Mouse (Mus musculus): Measurements from ENCODE around the gene Galnt16. TPM values are rescaled to one million over a fixed set of nuclear protein-coding genes. Genes with fewer than 3 reads are reported as not detected.

The Galnt16 gene
- polyA plus RNA-seq, 1 experiment from 2014 or later = 19.9 TPM

DNA sequence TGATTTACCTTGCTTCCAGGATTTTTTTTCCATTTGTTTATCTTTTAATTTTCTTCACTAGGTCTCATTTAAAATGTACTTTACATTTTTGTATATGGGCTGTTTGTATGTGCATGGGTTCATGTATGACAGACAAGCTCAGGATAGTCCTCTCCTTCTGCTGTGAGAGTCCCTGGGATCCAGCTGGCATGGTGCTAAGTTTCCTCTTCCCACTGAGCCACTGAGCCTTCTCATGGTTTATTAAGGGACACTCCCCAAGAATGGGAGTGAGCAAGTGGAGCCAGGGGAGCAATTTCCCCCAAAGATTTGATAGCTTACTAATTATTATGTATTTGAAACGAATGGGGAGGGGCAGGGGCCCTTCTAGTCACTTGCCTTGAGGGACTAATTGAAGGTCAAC is 17.6 kb upstream of the Galnt16 start:
- H3K4me1 ChIP-seq (replicated peaks; ENCODE audit: control insufficient read depth, insufficient read depth, low read length) = no peaks in the 10 kb centered on the region
- H3K27ac ChIP-seq (ENCODE audit: low read depth, low read length) = no peak overlapping the region
- no peak for ATAC-seq (replicated peaks; ENCODE audit: low FRiP score)
- H3K9ac ChIP-seq (ENCODE audit: low read length) = no peak overlapping the region
- no peaks in the 10 kb centered on the region for H3K27me3 ChIP-seq (ENCODE audit: control insufficient read depth, insufficient read depth, low read length)
- no peaks in the 10 kb centered on the region for H3K9me3 ChIP-seq (ENCODE audit: control insufficient read depth, low read length)
- H3K4me2 ChIP-seq (ENCODE audit: low read depth, low read length, severe bottlenecking) = no peak overlapping the region
- no peaks in the 10 kb centered on the region for H3K36me3 ChIP-seq (ENCODE audit: control insufficient read depth, insufficient read depth, low read length)
- no peak for DNase-seq (ENCODE audit: low spot score)
- no peak overlapping the region for H3K4me3 ChIP-seq (ENCODE audit: low read depth, low read length)
- whole genome bisulfite sequencing = 50% methylated on average over 1 of the region's 1 CpGs

DNA sequence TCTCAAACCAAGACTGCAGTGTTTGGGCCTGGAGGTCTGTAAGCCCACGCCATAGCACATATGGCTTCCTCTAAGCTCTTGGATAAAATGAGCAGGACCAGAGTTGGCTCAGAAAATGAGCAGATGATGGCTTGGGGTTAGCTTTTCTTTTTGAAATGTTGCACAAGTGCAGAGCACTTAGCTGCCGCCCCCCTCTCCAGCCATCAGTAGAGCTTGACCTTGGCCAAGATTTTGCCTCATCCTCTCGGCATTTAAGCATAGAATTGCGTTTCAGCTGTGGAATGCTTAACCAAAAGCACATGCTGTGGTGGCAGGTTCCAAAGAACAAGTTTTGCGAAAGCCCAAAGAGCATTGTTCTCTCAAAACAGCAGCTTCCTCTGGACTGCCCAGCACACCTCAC is 13.4 kb upstream of the Galnt16 start:
- H3K9me3 ChIP-seq (ENCODE audit: control insufficient read depth, low read length) = no peaks in the 10 kb centered on the region
- ATAC-seq (replicated peaks; ENCODE audit: low FRiP score) (no peak), DNase-seq (ENCODE audit: low spot score) (no peak)
- H3K27ac ChIP-seq (ENCODE audit: low read depth, low read length) = no peak overlapping the region
- no peak overlapping the region for H3K9ac ChIP-seq (ENCODE audit: low read length)
- no peaks in the 10 kb centered on the region for H3K27me3 ChIP-seq (ENCODE audit: control insufficient read depth, insufficient read depth, low read length)
- no peak overlapping the region for H3K4me2 ChIP-seq (ENCODE audit: low read depth, low read length, severe bottlenecking)
- WGBS = 79% methylated on average over 5 of the region's 5 CpGs
- H3K36me3 ChIP-seq (ENCODE audit: control insufficient read depth, insufficient read depth, low read length) = no peaks in the 10 kb centered on the region
- H3K4me1 ChIP-seq (replicated peaks; ENCODE audit: control insufficient read depth, insufficient read depth, low read length) = no peaks in the 10 kb centered on the region
- H3K4me3 ChIP-seq (ENCODE audit: low read depth, low read length) = no peak overlapping the region

DNA sequence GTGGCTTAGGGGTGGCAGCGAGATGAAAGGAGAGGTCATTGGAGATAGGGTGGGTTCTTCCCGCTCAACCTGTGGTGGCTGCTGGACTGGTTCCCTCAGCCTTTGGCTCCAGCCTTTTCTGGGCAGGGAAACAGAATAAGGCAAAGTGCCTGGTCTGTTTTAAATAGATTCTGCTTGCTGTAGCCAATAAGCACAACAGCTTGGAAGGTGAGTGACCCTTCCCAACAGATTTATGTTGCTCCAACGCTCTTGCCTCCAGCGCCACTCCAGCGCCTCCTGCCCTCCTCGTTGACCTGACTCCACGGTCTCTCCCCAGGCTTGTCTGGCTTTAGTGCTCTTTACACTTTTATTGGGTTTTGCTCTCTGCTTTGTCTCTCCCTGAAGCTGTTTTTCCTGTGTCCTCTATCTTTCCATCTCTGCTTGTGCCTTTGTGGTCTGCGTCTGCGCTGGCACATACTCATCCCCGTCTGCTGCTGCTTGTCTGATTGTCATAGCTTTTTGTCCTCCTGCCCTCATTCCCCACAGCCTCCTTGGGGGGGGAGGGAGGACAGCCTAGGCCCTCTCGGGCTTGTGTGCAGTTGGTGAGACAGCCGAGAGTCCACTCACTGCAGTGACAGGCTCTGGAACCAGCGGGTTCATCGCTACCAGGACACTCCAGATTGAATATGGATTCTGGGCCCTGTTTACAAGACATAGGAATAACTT is 10.9 kb upstream of the Galnt16 start:
- Histone ChIP-seq H3K4me1 (replicated peaks; ENCODE audit: control insufficient read depth, insufficient read depth, low read length) (no peaks in the 10 kb centered on the region), H3K9me3 (ENCODE audit: control insufficient read depth, low read length) (no peaks in the 10 kb centered on the region), H3K4me2 (ENCODE audit: low read depth, low read length, severe bottlenecking) (no peak overlapping the region), H3K27ac (ENCODE audit: low read depth, low read length) (no peak overlapping the region), H3K9ac (ENCODE audit: low read length) (no peak overlapping the region), H3K36me3 (ENCODE audit: control insufficient read depth, insufficient read depth, low read length) (no peaks in the 10 kb centered on the region), H3K27me3 (ENCODE audit: control insufficient read depth, insufficient read depth, low read length) (no peaks in the 10 kb centered on the region), H3K4me3 (ENCODE audit: low read depth, low read length) (no peak overlapping the region)
- WGBS = 73% methylated on average over 14 of the region's 14 CpGs
- DNase-seq (ENCODE audit: low spot score) (no peak), ATAC-seq (replicated peaks; ENCODE audit: low FRiP score) (no peak)

DNA sequence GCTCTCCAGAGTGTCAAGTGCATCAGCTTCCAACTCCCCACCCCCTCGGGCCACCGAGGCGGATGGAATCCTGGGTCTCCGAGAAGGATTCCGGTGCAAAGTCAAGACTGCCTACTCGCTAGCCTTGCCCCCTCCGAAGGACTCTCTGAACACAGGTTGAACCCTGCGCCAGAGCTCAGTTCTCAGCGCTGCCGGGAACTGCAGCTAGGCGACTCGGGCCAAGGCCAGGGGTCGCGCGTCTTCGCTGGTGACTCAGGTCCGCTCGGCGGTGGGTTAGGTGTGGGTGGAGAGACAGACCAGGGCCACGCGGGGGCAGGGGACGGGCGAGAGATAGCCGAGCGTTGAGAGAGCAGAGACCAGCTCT is 298 bp downstream of the Galnt16 start:
- Histone ChIP-seq H3K36me3 (ENCODE audit: control insufficient read depth, insufficient read depth, low read length) (no peaks in the 10 kb centered on the region), H3K27ac (ENCODE audit: low read depth, low read length) (peak overlapping the region; percentile 90), H3K9me3 (ENCODE audit: control insufficient read depth, low read length) (no peaks in the 10 kb centered on the region), H3K9ac (ENCODE audit: low read length) (peak overlapping the region; percentile 91), H3K4me3 (ENCODE audit: low read depth, low read length) (peak overlapping the region; percentile 85), H3K27me3 (ENCODE audit: control insufficient read depth, insufficient read depth, low read length) (peaks cover 7% of the 10 kb centered on the region; the same call in 1 of the 2 replicates), H3K4me1 (replicated peaks; ENCODE audit: control insufficient read depth, insufficient read depth, low read length) (peaks cover 10% of the 10 kb centered on the region; the same call in 1 of the 2 replicates), H3K4me2 (ENCODE audit: low read depth, low read length, severe bottlenecking) (peak overlapping the region; percentile 90)
- ATAC-seq (replicated peaks; ENCODE audit: low FRiP score) (peak; percentile 63), DNase-seq (ENCODE audit: low spot score) (no peak)
- 0% methylated on average over 25 of the region's 25 CpGs for WGBS

DNA sequence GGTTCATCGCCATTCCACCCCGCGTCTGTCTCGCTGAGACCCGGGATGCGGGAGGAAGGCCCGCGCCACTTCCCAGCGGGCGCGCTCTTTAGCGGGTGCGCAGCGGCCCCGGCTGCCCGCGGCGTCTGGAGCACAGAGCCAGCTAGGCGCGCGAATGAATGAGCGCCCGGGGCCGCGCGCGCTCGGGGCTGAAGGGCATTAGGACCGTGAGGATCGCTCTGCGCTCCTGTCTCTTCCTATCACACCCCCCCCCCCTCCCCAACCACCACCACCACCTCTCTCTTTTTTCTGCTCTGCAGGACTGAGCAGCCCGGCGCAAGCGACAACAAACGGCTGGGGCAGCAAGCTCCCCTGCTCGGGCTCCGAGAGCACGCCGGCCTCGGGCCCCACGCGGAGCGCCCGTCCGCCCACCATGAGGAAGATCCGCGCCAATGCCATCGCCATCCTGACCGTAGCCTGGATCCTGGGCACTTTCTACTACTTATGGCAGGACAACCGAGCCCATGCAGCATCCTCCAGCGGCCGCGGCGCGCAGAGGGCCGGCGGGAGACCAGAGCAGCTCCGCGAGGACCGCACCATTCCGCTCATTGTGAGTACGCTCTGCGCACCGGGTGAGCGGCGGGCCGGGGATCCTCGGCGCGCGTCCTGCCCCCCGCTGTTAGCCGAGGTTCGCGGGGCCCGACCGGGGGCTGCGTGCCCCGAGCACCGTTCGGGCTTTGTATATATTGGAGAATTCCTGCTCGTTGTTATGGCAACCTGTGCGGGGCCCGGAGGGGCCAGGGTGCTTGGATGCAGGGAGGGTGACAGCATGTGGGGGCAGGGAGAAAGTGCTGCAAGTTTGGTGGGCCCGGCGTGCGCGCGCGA is 912 bp downstream of the Galnt16 start:
- peak; percentile 73 for ATAC-seq (replicated peaks; ENCODE audit: low FRiP score)
- no peaks in the 10 kb centered on the region for H3K9me3 ChIP-seq (ENCODE audit: control insufficient read depth, low read length)
- H3K4me3 ChIP-seq (ENCODE audit: low read depth, low read length) = peak overlapping the region; percentile 85
- peak overlapping the region; percentile 90 for H3K27ac ChIP-seq (ENCODE audit: low read depth, low read length)
- H3K27me3 ChIP-seq (ENCODE audit: control insufficient read depth, insufficient read depth, low read length) = peaks cover 7% of the 10 kb centered on the region; the same call in 1 of the 2 replicates
- H3K36me3 ChIP-seq (ENCODE audit: control insufficient read depth, insufficient read depth, low read length) = no peaks in the 10 kb centered on the region
- peaks cover 14% of the 10 kb centered on the region for H3K4me1 ChIP-seq (replicated peaks; ENCODE audit: control insufficient read depth, insufficient read depth, low read length)
- peak overlapping the region; percentile 90 for H3K4me2 ChIP-seq (ENCODE audit: low read depth, low read length, severe bottlenecking)
- peak overlapping the region; percentile 91 for H3K9ac ChIP-seq (ENCODE audit: low read length)
- peak; percentile 88 for DNase-seq (ENCODE audit: low spot score)
- under 1% methylated on average over 89 of the region's 90 CpGs for WGBS

DNA sequence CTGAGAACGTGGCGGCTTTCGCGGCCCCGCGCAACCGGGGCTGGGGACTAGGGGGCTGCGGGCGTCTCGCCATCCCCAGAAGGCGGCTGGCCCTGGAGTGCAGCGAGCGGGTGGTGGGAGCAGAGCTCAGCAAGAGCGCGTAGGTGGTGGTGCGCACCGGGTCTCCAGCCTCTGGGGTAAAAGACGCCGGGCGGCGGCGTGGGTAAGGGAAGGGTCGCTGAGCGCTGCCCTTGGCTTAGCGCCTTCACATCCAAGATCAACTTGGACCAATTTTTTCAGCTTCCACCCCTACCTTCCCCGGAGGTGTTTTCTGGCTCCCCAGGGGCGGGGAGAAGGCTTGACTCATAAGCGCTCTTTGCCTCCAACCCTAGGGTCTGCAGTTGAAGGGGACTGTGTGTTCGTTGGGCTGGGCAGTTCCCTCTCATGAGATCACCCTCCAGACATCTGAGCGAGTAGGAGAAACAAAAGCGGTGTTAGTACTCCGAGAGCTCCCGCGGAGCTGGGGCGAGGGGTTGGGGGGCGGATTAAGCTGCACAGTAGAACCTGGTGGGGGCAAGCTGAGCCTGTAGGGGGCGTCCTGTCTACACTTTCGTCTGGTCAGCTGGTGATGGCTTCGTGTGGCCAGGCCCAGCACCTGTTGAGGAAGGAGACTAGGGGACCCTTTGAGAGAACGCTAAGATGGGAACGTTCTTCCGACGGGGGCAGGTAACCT is 1.7 kb downstream of the Galnt16 start:
- Histone ChIP-seq H3K9ac (ENCODE audit: low read length) (peak overlapping the region; percentile 91), H3K4me1 (replicated peaks; ENCODE audit: control insufficient read depth, insufficient read depth, low read length) (peaks cover 17% of the 10 kb centered on the region), H3K27me3 (ENCODE audit: control insufficient read depth, insufficient read depth, low read length) (peaks cover 7% of the 10 kb centered on the region; the same call in 1 of the 2 replicates)

DNA sequence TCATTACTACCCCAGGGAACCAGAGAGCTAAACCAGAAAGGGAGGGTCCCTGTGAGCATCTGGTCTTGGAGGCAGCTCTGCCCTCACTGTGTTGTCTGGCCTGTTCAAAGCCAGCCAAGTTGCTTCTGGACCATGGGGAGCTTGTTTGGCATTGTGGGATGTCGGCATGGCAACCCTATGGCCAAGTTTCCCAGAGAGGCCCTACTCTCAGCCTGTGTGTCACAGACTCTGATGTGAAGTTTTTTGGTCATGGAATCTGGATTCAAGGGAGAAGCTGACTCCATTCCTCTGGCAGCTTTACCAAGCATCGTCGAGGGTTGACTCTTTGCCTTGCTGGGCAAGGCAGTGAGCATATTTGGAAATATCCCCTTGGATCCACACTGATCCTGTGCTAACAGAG is 3.9 kb downstream of the Galnt16 start:
- peaks cover 29% of the 10 kb centered on the region for H3K4me1 ChIP-seq (replicated peaks; ENCODE audit: control insufficient read depth, insufficient read depth, low read length)
- DNase-seq (ENCODE audit: low spot score) (no peak), ATAC-seq (replicated peaks; ENCODE audit: low FRiP score) (no peak)
- peaks cover 5% of the 10 kb centered on the region; the same call in 1 of the 2 replicates for H3K27me3 ChIP-seq (ENCODE audit: control insufficient read depth, insufficient read depth, low read length)
- H3K9ac ChIP-seq (ENCODE audit: low read length) = no peak overlapping the region; the same call in 1 of the 2 replicates
- H3K9me3 ChIP-seq (ENCODE audit: control insufficient read depth, low read length) = no peaks in the 10 kb centered on the region
- 75% methylated on average over 3 of the region's 3 CpGs for WGBS
- no peak overlapping the region for H3K27ac ChIP-seq (ENCODE audit: low read depth, low read length)
- no peaks in the 10 kb centered on the region for H3K36me3 ChIP-seq (ENCODE audit: control insufficient read depth, insufficient read depth, low read length)
- H3K4me3 ChIP-seq (ENCODE audit: low read depth, low read length) = no peak overlapping the region
- H3K4me2 ChIP-seq (ENCODE audit: low read depth, low read length, severe bottlenecking) = no peak overlapping the region

More for the DNA sequence above, 1.7 kb downstream of the Galnt16 start:
- ATAC-seq (replicated peaks; ENCODE audit: low FRiP score) = peak; percentile 63
- no peaks in the 10 kb centered on the region for H3K36me3 ChIP-seq (ENCODE audit: control insufficient read depth, insufficient read depth, low read length)
- DNase-seq (ENCODE audit: low spot score) = peak; percentile 89
- H3K4me3 ChIP-seq (ENCODE audit: low read depth, low read length) = peak overlapping the region; percentile 85
- H3K27ac ChIP-seq (ENCODE audit: low read depth, low read length) = peak overlapping the region; percentile 90
- WGBS = under 1% methylated on average over 43 of the region's 43 CpGs
- peak overlapping the region; percentile 90 for H3K4me2 ChIP-seq (ENCODE audit: low read depth, low read length, severe bottlenecking)
- no peaks in the 10 kb centered on the region for H3K9me3 ChIP-seq (ENCODE audit: control insufficient read depth, low read length)

DNA sequence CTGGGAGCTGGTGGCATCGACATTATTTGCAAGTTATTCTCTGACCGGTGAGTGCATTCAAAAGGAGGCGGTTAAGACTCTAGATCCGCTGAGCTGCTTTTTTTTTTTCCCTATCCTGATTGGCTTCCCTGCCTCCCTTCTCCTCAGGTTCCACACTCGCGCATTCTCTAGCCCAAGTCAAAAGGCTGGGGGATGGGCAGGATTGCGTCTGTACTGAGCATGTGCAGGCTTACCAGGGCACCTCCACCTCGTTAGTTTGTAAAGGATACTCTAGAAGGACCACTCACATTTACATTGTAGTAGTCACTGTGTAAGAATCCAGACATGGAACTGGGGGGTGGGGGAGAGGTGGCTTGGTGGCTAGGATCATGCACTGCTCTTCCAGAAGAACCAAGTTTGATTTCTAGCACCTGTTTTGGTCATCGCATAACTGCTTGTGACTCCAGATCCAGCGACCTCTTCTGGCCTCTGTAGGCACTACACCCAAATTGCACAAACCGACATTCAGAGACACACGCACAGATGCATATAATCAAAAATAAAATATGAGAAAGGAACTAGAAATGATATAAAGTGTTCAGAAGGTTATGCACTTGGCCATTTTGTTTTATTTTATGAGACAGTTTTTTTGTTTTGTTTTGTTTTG is 6.3 kb downstream of the Galnt16 start:
- H3K4me1 ChIP-seq (replicated peaks; ENCODE audit: control insufficient read depth, insufficient read depth, low read length) = peaks cover 30% of the 10 kb centered on the region
- no peak overlapping the region for H3K9ac ChIP-seq (ENCODE audit: low read length)
- no peaks in the 10 kb centered on the region for H3K36me3 ChIP-seq (ENCODE audit: control insufficient read depth, insufficient read depth, low read length)
- H3K27ac ChIP-seq (ENCODE audit: low read depth, low read length) = no peak overlapping the region; the same call in 1 of the 2 replicates
- H3K27me3 ChIP-seq (ENCODE audit: control insufficient read depth, insufficient read depth, low read length) = no peaks in the 10 kb centered on the region
- no peaks in the 10 kb centered on the region for H3K9me3 ChIP-seq (ENCODE audit: control insufficient read depth, low read length)
- ATAC-seq (replicated peaks; ENCODE audit: low FRiP score) (peak; percentile 25; the same call in 1 of the 2 replicates), DNase-seq (ENCODE audit: low spot score) (peak; percentile 77)
- H3K4me3 ChIP-seq (ENCODE audit: low read depth, low read length) = no peak overlapping the region
- WGBS = 20% methylated on average over 12 of the region's 12 CpGs
- H3K4me2 ChIP-seq (ENCODE audit: low read depth, low read length, severe bottlenecking) = no peak overlapping the region

Measured in forebrain, embryonic 11.5 days (tissue).